Mouse (Mus musculus) NIH3T3 (cell line): Measurements from ENCODE around the gene Tmem151b.

Experiments used
- DNase-seq: peaks from one replicate; pipeline ENCODE4 v3.0.0-alpha.2; 2012; ENCODE audit warnings: low read depth

The Tmem151b gene

DNA sequence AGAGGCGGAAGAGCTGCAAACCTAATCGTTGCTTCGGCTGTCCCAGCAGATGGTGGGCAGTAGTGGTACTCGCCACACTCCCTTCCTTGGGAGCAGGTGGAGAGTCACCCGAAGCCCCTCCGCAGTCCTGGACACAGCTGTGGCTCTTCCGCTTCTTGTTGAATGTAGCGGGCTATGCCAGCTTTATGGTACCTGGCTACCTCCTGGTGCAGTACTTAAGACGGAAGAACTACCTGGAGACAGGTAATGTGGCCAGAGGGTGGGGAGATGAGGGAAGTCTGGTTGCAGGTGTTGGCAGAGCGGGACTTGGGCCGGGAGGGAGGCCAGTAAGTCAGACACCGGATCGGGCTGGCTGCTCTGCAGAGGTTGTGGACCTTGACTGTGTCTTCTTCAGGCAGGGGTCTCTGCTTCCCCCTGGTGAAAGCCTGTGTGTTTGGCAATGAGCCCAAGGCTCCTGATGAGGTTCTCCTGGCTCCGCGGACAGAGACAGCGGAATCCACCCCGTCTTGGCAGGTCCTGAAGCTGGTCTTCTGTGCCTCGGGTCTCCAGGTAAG, 15.1 kb upstream of the Tmem151b start:
- DNase-seq = peak; percentile 26

DNA sequence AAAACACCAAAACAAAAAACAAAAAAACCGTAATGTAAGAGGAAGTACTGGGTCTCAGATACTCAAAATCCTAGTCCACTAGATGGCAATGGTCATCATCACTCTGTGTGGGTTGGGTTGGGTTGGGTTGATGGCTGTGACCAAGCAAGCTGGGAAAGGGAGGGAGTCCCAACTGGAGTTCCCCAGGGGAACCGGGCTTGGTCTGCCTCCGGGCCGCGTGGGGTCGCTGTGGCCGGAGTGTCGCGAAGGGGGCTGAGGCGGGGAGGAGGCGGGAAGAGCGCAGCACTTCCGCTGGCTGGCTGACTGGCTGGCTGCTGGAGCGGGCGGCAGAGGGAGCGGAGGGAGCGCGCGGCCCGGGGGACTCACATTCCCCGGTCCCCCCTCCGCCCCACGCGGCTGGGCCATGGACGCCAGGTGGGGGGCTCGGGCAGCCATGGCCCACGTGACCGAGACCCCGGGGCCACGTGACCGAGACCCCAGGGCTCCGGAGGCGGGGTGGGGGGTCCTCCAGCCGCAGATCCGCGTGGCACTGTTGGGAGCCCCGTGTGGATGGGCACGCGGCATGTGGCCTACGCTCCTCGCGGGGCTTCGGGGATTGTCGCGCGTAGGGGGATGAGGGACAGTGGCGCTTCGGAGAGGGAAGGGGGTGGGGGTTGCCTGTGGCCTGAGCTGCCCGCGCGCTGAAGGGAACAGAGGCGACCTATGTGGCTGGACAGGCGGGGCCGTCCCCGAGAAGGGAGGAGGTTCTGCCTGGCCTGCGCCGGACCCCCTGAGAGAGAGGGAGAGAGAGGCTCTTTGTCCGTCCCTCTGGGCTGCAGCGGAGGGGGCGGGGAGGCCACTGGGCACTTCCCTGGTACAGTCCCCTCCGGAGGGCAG, 14.4 kb upstream of the Tmem151b start, which contains the start of gene Slc35b2:
Slc35b2 (plus strand) TSS at position 220 of the 876 bp plus-strand sequence.
- DNase-seq = peak; percentile 97

DNA sequence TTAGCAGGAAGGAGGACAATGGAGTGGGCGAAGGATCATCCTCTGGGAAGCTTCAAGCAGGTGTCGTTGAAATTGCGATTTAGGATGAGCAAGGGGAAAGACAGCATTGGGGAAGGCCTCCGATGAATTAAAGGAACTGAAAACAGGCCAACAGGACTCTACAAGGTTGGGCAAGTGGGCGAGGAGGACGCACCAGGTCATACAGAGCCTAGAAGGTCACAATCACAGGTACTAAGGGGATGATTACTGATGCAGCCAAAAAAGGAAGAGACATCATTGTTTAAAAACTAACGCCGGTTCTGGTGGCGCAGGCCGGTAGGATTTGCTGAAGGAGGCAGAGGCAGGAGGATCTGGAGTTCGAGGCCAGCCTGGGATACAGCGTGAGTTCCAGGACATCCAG, 13.7 kb upstream of the Tmem151b start:
- no peak for DNase-seq

DNA sequence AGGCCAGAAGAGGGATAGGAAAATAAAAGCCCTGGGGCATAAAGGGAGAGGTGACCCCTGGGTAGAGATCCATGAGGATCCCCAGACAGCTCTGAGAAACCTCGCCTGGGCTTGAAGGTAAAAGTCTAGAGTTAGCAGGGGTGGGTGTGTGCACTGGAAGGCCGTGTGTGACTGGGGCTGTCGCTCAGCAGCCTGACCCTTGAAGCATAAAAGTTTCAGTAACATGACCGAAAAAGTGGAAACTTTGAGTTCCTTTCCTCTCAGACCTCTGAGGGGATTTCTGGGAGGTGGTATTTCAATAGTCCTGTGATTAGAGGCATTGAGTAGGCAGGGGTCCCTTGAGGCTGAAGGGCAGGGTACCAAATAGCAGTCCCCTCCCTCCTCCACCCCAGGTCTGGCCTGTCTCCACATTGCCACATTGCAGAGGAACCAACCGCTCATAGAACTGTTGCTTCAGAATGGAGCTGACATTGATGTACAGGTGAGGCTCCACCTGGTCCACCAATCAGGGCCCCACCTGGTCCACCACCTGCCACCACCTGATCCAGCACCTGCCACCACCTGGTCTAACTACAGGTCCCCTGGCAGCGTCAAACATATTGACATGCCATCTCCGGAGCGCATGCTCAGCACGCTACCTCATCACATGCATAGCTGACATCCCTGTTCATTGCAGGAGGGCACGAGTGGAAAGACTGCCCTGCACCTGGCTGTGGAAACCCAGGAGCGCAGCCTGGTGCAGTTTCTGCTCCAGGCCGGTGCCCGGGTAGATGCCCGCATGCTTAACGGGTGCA, 10.5 kb upstream of the Tmem151b start:
- no peak for DNase-seq

DNA sequence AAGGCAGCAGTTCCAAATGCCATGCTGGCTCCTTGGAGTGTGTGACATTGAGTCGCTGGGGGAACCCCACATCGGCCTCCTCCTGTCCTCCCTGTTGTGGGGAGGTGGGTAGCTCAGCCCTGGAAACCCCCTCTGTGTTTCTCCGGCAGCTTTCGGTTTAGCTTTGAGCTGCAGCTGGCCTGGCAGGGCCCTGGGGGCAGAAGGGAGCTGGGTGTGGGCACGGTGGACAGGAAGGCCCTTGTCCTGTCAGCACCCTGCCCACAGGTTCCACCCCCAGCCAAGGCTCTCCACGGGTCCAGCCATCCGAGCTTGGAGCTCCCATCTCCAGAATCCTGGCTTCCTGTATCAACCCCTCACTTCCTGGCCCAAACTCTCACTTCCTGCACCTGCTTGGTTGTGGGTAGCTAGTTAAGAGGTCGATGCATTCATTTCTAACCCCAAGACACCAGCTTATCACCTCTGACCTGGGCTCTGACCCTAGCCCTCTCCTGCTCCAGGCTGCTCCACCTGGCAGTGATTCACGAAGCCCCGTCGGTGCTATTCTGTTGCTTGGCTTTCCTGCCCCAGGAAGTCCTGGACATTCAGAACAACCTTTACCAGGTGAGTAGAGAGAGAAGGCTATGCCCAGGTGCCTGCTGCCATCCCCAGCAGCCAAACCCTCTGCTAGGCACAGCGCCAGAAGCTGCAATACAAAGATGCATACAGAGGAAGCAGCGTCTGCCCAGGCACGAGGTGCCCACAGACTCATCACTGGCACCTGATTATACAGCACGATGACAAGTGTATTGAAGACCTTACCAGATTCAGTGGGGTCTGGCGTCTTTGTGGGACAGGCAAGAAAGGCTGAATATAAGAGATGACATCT, 8.8 kb upstream of the Tmem151b start:
- no peak for DNase-seq

DNA sequence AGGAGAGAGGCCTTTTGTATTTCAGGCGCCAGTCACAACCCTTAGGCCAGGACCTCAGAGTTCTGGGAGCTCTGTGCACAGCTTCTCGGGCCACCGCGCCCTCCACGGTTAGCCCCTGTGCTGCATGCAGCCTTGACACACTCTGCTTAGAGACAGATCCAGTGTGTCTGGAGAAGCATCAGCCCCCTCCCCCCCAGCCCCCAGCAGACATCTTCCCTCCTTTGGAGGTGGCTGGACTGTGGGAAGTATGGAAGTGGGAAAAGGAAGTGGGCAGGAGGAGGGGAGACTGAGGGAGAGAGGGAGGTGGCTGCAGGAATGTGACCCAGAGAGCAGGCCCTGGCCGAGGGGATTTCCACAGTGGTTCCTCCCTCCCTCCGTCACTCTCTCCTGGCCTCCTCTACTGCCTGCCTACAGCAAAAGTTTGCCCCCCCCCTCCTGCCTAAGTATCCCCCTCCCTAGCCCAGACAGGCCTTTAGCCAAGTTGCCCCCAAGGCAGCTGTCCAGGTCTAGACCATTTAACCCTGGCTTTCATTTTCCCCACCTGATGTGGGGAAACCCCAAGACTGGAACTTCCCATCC, 7.9 kb upstream of the Tmem151b start:
- DNase-seq = peak; percentile 27

DNA sequence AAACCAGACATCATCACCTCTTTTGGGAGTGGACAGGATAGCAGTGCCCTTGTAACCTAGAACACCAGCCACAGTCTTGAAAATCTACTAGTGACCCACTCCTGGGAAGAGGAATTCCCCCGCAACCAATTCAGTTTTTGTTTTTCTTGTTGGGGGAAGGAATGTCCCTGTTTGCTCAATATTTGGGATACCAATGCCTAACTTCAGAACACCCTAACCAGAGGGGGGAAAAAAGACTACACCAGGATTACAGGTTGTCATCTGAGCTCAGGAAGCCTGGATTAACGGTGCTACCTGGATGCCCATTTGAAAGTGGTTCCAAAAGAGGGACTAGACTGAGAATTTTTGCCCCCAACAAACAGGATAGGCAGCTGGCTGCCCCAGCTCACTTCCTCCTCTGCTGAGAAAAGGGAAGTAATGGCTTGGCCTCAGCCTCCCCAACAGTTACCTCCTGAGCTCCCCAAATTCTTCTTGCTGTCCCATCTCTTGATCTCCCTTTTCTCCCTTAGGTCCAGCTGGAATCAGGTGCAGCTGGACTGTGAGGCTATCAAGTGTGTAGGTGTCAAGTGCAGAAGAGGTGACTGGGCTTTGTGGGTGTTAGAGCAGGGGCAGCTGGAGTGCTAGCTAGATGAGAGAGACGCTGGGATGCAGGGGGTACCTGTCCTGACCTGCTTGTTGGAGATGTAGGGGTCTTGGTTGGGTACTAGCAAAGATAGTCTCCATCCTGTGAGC, 7.2 kb upstream of the Tmem151b start:
- no peak for DNase-seq

DNA sequence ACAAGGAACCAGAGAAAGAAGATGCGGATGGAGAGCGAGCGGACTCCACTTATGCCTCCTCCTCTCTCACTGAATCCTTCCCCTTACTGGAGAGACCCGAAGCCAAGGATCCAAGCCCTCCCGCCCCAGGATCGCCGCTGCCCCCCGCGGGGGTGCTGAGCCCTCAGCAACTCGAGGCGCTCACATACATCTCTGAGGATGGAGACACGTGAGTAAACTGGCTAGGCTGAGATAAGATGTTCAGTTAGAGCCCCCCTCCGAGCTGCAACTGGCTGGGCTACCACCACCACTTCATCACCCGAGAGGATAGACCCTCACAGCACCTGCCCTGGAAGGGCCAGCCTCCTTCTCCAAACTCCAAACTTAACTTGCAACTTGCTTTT, 6.6 kb upstream of the Tmem151b start:
- DNase-seq = no peak

DNA sequence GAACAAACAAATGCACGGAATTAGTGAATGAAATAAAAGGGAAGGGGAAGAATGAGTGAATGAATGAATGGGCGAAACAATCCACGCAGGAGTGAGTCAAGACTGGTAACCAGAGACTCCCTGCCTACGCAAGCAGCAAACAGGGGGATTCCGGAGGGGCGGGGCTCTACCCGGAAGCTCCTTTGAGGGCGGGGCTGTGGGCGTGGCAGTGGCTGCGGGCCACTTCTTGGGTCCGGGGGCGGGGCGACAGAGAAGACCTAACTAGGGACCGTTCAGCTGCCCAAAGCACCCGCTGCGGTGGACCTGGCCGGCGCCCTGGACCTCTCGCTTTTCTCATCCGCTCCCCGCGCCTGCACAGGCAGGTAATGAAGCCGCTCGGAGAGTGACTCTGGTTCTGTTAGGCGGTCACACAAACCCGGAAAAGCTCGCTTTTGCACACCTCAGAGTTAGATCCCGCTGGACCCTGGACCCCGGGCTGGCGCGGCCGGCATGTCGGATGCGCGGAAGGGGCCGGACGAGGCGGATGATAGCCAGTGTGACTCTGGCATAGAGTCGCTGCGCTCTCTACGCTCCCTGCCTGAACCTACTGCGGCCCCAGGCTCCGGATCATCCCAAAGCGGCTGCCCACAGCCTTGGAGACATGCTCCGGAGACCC, 6.1 kb upstream of the Tmem151b start, which contains the start of gene Nfkbie:
Nfkbie (plus strand) TSS at position 252 of the 655 bp plus-strand sequence.
- DNase-seq = peak; percentile 97

DNA sequence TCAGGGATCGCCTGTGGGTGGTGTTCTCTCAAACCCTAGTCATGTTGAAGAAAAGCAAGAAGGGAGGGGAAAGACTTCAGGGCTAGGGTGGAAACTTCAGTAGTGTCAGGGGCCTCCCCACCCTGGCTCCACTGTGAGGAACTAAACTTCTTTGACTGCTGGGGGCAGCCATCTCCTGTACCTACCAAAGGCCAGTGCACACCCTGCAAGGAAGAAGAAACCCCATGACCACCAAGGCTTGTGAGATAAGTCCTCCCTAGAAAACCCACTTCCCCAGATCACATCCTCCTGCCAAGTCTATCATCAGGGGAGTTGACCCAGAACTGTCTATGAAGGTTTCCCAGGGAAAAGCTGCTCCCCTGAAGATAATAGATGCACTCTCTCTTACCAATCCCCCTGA, 4.9 kb upstream of the Tmem151b start:
- DNase-seq = no peak

DNA sequence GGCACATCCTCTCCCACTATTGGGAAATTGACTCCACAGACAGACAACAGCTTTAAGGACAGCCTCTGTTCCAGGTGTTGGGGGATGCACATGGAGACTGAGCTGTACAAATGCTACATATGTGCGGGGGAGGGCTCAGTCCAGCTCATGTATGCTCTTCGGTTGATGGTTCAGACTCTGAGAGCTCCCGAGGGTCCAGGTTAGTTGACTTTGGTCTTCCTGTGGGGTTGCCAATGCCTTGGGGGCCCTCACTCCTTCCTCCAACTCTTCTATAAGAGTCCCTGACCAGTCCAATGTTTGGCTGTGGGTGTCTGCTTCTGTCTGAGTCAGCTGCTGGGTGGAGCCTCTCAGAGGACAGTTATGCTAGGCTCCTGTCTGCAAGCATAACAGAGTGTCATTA, 3.6 kb upstream of the Tmem151b start:
- DNase-seq = no peak

DNA sequence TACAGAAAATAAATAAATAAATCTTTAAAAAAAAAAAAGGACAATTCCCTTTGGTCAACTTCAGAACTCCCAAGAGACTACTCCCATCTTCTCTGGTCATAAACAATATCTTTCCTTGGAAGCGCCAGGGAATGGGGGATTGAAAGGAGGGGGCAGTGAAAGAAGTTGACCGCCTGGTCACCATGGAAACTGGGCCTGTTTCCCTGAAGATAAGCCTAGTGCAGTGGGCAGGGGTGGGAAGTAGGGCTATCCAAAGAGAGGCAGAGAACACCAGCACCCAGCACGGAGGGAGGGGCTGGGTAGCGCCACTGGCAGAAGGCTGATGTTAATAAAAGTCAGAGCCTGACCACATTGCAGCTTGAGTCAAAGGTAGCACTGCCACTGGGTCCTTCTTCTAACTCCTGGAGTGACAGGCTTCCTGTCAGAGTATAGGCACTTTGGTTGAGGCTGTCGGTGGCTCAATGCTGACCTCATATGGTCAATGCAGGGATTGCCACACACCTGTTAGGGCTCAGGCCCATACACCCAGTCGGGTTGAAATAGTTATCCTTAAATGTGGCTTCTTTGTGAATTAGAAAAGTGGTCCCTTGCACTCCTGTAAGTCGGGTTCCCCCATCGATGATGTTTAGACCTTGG, 2.5 kb upstream of the Tmem151b start:
- peak; percentile 86 for DNase-seq

DNA sequence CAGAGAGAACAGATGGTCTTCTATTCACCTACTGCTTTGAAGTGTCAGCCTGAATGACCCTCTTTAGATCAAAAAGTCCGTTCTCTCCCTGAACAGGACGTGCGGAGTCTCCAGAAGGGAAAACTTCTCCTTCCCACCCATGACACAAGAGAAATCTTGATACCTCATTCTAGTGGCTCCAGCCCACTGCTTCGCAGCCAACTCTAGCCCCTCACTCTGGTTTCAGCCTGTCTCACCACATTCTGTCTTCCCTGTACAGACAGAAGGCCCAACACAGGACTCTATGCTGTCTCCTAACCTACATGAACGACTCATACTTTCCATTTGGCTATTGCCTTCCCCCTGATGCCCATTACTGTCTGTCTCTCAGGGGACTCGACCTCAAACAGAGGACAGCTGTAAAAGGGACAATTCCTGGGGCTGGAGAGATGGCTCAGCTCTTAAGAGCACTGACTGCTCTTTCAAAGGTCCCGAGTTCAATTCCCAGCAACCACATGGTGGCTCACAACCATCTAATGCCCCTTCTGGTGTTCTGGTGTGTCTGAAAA, 1.8 kb upstream of the Tmem151b start:
- no peak for DNase-seq

DNA sequence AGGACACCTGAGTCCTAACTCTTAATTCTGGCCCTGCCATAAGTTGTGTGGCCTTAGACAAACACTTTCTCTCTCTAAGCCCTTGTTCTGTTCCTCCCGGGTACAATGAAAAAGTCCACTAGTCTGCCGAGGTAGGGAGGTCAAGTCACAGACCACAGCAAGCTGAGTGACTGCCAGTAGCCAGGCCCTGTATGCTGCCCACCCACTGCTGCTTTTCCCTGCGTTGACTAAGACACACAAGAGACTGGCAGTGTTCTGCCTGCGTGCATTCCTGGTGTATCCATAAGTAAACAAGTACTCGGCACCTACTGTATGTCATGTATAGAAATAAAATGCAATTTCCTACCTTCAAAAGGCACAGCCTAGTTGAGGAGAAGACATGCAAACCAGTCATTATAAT, 776 bp upstream of the Tmem151b start:
- no peak for DNase-seq

DNA sequence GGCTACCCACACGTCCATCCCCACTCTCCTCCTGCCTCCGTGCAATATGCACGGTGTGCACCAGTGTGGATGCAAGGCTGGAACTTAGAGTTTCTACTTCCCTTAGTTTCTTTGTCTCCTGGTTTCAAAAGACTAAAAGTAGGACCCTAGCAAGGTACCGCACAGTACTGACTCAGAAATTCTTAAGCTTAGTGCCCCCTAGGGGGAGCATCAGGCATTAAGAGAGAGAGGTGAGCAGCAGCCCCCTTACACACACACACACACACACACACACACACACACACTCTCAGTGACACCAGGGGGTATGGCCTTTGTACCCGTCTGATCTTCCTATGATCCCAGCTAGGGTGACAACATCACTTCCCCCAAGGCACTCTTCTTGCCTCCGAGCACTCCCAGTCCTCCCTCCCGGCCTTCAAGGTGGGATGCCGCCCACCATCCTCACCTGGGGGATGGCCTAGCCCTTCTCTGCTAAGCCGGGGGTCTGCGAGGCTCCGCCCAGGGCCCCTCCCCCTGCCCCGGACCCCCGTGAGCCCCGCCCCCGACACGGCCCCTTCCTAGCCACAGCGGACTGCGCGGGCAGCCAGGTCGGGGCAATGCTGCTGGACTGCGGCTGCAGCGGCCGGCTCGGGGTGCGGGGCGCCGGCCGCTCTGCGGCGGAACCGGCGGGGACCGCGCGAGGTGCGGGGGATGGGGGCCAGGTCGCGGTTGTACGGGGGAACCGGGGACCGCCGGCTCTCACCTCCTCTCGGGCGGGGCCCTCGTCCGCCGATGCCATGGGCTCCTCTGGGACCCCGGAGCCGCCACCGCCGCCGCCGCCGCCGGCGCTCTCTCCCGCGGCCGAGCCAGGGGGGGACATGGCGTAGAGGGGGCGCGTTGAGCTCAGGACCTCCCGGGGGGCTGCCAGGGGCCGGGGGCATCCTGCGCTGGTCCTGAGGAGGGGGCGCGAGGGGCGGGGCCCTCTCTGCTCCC, 650 bp downstream of the Tmem151b start:
- DNase-seq = no peak

DNA sequence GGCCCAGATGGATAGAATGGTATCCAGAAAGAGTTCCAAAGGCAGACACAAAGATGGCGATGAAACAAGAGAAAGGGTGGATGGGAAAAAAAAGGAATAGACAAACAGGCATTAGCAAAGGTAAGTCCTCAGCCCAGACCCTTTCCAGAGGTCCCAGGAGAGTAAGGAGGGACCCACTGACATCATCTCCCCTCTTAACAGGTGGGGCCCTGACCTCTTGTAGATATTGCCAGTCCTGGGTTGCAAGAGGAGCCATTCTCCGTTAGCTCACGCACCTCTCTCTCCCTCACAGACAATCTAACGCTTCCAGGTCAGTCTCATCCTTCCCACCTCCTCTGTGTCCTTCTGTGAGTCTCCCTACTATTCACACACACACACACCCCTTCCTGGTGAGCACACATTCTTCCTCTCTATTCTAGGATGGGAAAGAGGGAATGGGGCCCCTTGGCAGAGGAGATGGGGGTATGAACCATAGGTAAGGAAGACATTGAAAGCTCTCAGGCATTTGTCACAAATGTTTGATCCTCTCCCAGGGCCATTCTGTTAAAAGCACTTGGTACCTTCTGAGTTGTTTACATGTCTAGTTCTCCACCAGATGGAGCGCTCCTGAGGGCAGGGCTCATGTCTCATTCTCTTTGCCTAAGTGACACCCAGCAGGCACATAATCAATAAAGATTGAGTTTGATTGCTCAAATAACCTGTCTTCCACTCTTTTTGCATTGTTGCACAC, 1.9 kb downstream of the Tmem151b start:
- no peak for DNase-seq

DNA sequence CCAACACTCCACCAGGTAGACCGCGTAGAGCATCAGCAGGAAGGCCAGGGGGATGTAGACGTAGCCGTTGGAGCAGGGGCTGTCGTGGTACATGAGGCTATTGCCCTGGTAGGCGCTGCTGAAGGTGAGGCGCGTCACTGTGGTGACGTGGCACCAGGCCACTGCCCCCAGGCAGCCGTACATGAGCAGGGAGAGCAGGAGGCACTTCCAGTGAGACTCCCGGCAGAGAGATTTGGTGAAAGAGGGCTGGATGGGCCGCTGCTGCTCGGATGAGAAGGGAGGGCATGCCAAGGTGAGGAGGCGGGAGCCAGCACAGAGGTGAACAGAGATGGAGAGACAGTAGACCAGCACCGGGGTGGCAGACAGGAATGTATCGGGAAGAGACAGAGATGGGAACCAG, 2.5 kb downstream of the Tmem151b start:
- DNase-seq = no peak
